Mouse (Mus musculus) kidney, adult 2 months (tissue): Measurements from ENCODE around the gene Cyp2d10.

Experiments used
- CTCF ChIP-seq: fragments of 200-500 bp; conservative IDR thresholded peaks from 2 replicates; pipeline ENCODE4 v1.5.1; 2011; ENCODE audit warnings: low read depth, mild to moderate bottlenecking, control low read depth, low read length, moderate library complexity, mixed read lengths; ENCODE audit not compliant: insufficient read depth, insufficient read length
- POLR2A ChIP-seq: fragments of 200-500 bp; IDR thresholded peaks from one replicate; pipeline ENCODE4 v1.6.1; 2011; ENCODE audit warnings: low read depth, low read length, control low read depth

- TF ChIP-seq CTCF (no peak), POLR2A (no peak)
These were observed 21.3 kb downstream of the Cyp2d10 start for GRCm38 (mm10) chr15:82385729-82386128.
